Mouse (Mus musculus): ENCODE results near the gene Pld3. TPM values are rescaled to one million over a fixed set of nuclear protein-coding genes. Genes with fewer than 3 reads are reported as not detected.

The Pld3 gene
- 0.34 TPM for polyA plus RNA-seq (2014; fragmentation: Illumina TruSeq; extraction: RNeasy Lipid Tissue Mini Kit (QIAGEN cat#74804))

DNA sequence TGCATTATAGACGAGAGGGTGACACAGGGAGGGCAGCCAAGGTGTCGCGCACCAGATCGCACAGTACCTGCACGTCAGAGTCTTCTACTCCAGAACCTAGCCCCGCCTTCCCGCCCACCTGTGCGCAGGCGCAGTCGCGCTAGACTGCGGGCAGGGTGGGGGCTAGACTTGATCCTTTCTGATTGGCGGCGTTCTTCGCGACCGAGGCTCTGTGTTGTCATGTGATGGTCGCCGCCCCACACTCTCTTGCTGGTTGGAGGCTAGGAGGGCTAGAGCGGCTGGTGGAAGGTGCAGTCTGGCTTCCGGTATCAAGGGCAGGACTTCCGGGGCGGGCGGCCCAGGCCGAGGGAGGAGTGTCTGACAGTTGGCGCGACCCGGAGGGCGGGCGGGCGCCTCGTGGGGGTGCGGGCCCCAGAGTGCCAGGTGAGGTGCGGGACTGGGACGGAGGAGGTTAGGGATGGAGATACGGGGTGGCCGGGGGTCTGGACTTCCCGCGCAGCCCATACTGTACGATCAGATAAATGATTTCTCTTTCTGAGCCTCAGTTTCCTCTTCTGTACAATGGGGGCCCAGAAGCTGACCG is at the start of gene Pld3, which contains the start of gene 2310022A10Rik:
Pld3 (minus strand) TSS at position 288 of the 583 bp plus-strand sequence.
2310022A10Rik (plus strand) TSS at position 303 of the 583 bp plus-strand sequence.

DNA sequence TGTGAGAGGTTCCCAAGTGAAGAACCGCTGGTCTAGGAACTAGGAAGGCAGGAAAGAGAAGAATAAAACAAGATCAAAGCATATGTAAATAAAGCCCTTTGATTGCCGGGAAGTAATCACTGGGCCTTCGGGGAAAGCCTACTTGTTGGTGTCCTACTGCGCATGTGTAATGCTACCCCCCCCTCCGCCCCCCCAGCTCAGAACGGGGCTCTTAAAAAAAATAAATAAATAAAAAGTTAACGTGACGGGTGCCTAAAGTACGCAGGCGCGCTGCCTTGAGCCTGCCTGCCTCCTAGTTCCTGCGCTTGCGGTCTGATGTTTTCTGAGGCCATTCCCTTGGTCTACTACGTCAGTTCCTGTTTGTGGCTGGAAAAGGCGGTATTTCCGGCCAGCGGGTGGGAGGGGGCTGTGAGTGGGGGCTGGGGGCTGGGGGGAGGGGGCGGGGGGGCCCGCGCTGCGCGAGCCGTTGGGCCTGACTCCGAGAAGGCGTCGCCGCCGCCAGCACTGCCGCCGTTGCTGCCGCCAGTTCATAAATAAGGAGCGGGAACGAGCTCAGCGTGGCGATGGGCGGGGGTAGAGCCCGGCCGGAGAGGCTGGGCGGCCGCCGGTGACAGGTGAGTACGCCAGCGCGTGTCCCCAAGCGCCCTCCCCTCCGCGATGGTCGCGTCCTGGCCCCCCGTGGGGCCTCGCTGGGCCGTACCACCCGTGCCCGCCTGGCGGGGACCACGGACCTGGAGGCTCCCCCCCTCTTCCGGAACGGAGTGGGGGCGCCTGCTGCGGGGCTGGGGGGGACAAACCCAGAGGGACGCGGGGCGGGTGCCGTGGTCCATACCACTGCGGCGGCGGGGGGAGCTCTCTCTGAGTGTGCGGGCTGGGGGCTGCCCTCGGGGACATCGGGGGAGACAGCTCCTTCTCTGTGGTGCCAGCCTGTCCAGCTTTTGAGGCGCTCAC is 38.5 kb upstream of the Pld3 start, which contains the start of gene Akt2:
Akt2 (plus strand) TSS at position 287 of the 951 bp plus-strand sequence.

GRCm38 (mm10) chr7:27522967-27523366 is 30.1 kb downstream of the Pld3 start, which contains the start of gene Hipk4:
TSS of gene Hipk4 (plus strand) at chr7:27523267.

DNA sequence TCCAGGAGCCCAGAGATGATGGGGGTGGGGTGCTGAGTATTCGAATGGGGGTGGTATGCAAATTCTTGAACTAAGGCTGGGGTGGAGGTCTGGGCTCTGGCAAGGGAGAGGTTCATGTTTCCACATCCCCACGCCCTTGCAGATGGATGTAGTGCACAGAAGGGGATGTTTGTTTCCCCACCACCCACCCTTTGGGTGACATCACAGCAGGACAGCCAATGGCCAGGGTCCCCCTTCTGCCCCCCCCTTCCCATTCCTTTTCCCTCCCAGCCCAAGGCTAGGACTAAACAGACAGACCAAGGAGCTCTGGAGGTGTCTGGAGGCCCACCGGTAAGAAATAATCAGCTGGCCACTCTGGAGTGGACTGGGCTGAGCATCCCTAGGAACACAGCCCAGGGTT is 54.0 kb downstream of the Pld3 start, which contains the start of gene Prx:
Prx (plus strand) TSS at position 289 of the 400 bp plus-strand sequence.

DNA sequence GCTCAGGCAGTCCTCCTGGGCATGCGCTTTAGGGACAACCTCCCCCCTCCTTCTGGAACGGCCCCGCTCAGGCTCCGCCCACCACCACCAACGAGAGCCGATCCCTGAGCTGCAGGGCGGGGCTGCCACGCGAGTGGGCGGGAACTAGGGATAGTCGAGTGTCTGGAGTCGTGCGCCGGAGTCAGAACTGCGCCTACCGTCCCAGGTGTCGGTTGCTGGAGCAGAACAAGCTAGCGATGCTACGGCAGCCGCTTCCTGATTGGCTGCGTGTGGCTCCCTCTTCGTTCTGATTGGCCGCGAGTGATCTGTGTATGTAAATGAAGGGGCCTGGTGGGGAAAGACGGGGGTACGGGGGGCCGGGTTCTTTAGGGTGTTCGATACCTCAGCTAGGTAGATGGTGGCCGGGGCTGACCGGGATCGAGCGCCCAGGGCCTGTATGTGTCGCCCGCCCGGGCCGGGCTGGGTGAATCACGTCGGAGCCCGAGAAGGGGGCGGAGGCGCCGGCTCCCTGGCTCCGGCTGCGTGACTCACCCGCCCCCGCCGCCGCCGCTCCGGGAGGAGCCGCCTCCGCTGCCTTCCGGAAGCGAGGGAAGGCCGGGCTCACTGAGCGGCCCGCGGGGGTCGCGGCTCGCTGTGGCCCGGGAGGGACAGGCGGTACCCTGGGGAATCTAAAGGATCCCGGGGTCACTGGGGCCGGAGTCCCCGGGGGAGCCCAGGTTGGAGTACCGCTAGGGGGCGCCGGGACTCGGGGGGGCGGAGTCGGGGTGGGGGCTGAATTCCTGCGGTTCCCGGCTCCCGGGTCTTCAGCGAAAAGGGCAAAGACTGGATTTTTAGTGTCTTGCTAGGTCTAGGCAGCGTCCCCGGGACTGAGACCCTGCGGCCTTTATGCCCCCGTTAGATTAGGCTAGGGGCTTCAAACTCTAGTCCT is 66.0 kb downstream of the Pld3 start, which contains the start of gene Sertad1:
Sertad1 (plus strand) TSS at position 141 of the 928 bp plus-strand sequence.

Other genes with a start within 250 kb of the Pld3 start
- gene Ltbp4, start 215.5 kb downstream of the Pld3 start, polyA plus RNA-seq (2014; fragmentation: Illumina TruSeq; extraction: RNeasy Lipid Tissue Mini Kit (QIAGEN cat#74804)), result not detected
- 0.54 TPM for gene Shkbp1, start 197.2 kb downstream of the Pld3 start, polyA plus RNA-seq (2014; fragmentation: Illumina TruSeq; extraction: RNeasy Lipid Tissue Mini Kit (QIAGEN cat#74804))
- not detected for gene Gm20479, start 195.8 kb downstream of the Pld3 start, polyA plus RNA-seq (2014; fragmentation: Illumina TruSeq; extraction: RNeasy Lipid Tissue Mini Kit (QIAGEN cat#74804))
- not detected for gene Sptbn4, start 105.5 kb downstream of the Pld3 start, polyA plus RNA-seq (2014; fragmentation: Illumina TruSeq; extraction: RNeasy Lipid Tissue Mini Kit (QIAGEN cat#74804))
- gene Blvrb, start 105.2 kb downstream of the Pld3 start, polyA plus RNA-seq (2014; fragmentation: Illumina TruSeq; extraction: RNeasy Lipid Tissue Mini Kit (QIAGEN cat#74804)), result not detected
- gene Sertad3, start 79.5 kb downstream of the Pld3 start, polyA plus RNA-seq (2014; fragmentation: Illumina TruSeq; extraction: RNeasy Lipid Tissue Mini Kit (QIAGEN cat#74804)), result 2.0 TPM
- 0.51 TPM for gene Sertad1, start 66.3 kb downstream of the Pld3 start, polyA plus RNA-seq (2014; fragmentation: Illumina TruSeq; extraction: RNeasy Lipid Tissue Mini Kit (QIAGEN cat#74804))
- 0.14 TPM for gene Prx, start 53.9 kb downstream of the Pld3 start, polyA plus RNA-seq (2014; fragmentation: Illumina TruSeq; extraction: RNeasy Lipid Tissue Mini Kit (QIAGEN cat#74804))
- 0.46 TPM for gene Hipk4, start 30.0 kb downstream of the Pld3 start, polyA plus RNA-seq (2014; fragmentation: Illumina TruSeq; extraction: RNeasy Lipid Tissue Mini Kit (QIAGEN cat#74804))
- gene 2310022A10Rik, start within 50 bp of the Pld3 start, polyA plus RNA-seq (2014; fragmentation: Illumina TruSeq; extraction: RNeasy Lipid Tissue Mini Kit (QIAGEN cat#74804)), result 2.0 TPM
- 9.0 TPM for gene Akt2, start 38.3 kb upstream of the Pld3 start, polyA plus RNA-seq (2014; fragmentation: Illumina TruSeq; extraction: RNeasy Lipid Tissue Mini Kit (QIAGEN cat#74804))
- gene Ttc9b, start 100.7 kb upstream of the Pld3 start, polyA plus RNA-seq (2014; fragmentation: Illumina TruSeq; extraction: RNeasy Lipid Tissue Mini Kit (QIAGEN cat#74804)), result not detected
- 0.91 TPM for gene Map3k10, start 121.4 kb upstream of the Pld3 start, polyA plus RNA-seq (2014; fragmentation: Illumina TruSeq; extraction: RNeasy Lipid Tissue Mini Kit (QIAGEN cat#74804))
- 6.0 TPM for gene Zfp607b, start 136.1 kb upstream of the Pld3 start, polyA plus RNA-seq (2014; fragmentation: Illumina TruSeq; extraction: RNeasy Lipid Tissue Mini Kit (QIAGEN cat#74804))
- gene Zfp60, start 178.2 kb upstream of the Pld3 start, polyA plus RNA-seq (2014; fragmentation: Illumina TruSeq; extraction: RNeasy Lipid Tissue Mini Kit (QIAGEN cat#74804)), result 73.2 TPM

Data from ovary, adult 10 weeks (tissue).